Mouse (Mus musculus): ENCODE measurements around the gene Fbxo21. TPM values are rescaled to one million over a fixed set of nuclear protein-coding genes. Genes with fewer than 3 reads are reported as not detected.

Fbxo21 gene
- polyA plus RNA-seq, 1 experiment from 2014 or later = 133 TPM

DNA sequence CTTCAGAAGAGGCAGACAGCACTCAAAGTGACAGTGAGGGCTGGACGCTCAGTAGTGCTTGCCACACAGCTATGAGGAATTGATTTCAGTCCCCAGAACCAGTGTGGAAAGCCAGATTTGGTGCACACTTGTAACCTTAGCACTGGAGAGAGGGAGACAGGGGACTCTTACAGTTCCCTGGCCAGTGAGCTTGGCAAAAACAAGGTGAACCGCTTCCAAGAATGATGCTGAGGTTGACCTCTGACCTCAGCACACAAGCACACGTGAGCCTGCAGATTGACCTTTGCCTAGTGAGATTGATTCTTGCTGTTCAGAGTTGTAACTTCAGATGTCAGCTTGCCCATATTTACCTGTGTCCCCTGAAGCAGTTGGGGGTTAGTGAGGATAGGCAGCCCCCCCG, 9.8 kb downstream of the Fbxo21 start:
- H3K9me3 ChIP-seq (replicated peaks) = no peaks in the 10 kb centered on the region
- H3K4me3 ChIP-seq = no peak overlapping the region
- no peaks in the 10 kb centered on the region for H3K27me3 ChIP-seq
- H3K4me2 ChIP-seq (replicated peaks) = no peak overlapping the region
- no peak overlapping the region for H3K27ac ChIP-seq
- peaks cover 6% of the 10 kb centered on the region for H3K4me1 ChIP-seq
- H3K9ac ChIP-seq = no peak overlapping the region
- no peak for ATAC-seq (ENCODE audit: low FRiP score)
- whole genome bisulfite sequencing = 58% methylated on average over 4 of the region's 4 CpGs
- peaks cover 89% of the 10 kb centered on the region for H3K36me3 ChIP-seq

DNA sequence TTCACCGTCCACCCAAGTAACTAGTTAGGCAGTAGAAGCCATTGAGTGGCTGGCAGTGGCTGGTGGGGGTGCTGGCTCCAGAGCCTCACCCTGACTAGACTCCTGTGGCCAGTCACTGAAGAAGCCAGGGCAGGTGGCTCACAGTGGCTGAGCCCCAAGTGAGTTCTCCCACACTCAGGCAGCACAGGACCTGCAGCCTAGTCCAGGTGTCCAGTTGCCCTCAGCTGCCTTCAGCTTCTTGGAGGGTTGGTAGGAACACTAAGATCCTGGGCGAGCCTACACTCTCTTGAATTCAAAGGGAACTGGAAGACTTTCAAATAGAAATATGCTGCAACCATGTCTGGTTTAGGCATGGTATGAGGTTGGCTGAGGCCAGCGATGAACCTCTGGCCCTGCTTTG, 11.4 kb downstream of the Fbxo21 start:
- Histone ChIP-seq H3K4me1 (peaks cover 6% of the 10 kb centered on the region), H3K9me3 (replicated peaks) (no peaks in the 10 kb centered on the region), H3K27me3 (no peaks in the 10 kb centered on the region), H3K36me3 (peaks cover 89% of the 10 kb centered on the region), H3K4me2 (replicated peaks) (no peak overlapping the region), H3K9ac (no peak overlapping the region), H3K27ac (no peak overlapping the region), H3K4me3 (no peak overlapping the region)
- 96% methylated on average over 3 of the region's 3 CpGs for WGBS
- ATAC-seq (ENCODE audit: low FRiP score) = no peak

- Histone ChIP-seq H3K36me3 (peaks cover 89% of the 10 kb centered on the region), H3K9me3 (replicated peaks) (no peaks in the 10 kb centered on the region), H3K4me3 (no peak overlapping the region), H3K4me2 (replicated peaks) (no peak overlapping the region), H3K27ac (no peak overlapping the region), H3K27me3 (no peaks in the 10 kb centered on the region), H3K9ac (no peak overlapping the region), H3K4me1 (peaks cover 3% of the 10 kb centered on the region)
- ATAC-seq (ENCODE audit: low FRiP score) = no peak
- WGBS = 89% methylated on average over 9 of the region's 9 CpGs
These were observed 11.8 kb downstream of the Fbxo21 start for GRCm38 (mm10) chr5:117988367-117988766.

- ATAC-seq (ENCODE audit: low FRiP score) = no peak
These were observed 13.2 kb downstream of the Fbxo21 start for GRCm38 (mm10) chr5:117989773-117990172.

DNA sequence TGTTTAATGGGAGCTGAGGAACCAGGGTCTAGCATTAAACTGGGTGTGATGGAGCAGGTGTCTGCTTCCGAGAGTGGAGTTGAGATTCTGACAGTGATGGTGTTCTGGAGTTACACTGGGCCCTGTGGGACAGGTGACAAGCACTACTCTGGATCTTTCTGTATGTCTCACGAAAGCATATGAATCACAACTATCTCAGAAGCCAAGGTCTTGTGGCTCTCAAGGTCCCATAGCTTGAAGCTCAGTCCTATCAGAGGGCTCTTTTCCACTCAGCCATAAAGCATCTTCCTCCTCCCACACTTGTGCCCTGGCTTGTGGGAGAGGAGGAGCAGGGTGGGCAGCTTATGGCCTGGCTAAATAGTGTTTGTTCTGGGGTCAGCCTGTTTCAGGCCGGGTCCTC, 14.4 kb downstream of the Fbxo21 start:
- H3K4me1 ChIP-seq = no peaks in the 10 kb centered on the region
- H3K4me2 ChIP-seq (replicated peaks) = no peak overlapping the region
- H3K4me3 ChIP-seq = no peak overlapping the region
- peaks cover 99% of the 10 kb centered on the region for H3K36me3 ChIP-seq
- H3K27me3 ChIP-seq = no peaks in the 10 kb centered on the region
- H3K9me3 ChIP-seq (replicated peaks) = no peaks in the 10 kb centered on the region
- no peak for ATAC-seq (ENCODE audit: low FRiP score)
- H3K9ac ChIP-seq = no peak overlapping the region
- 90% methylated on average over 3 of the region's 3 CpGs for WGBS
- no peak overlapping the region for H3K27ac ChIP-seq

More at GRCm38 (mm10) chr5:117989773-117990172, 13.2 kb downstream of the Fbxo21 start:
- 92% methylated on average over 6 of the region's 6 CpGs for WGBS
- H3K27ac ChIP-seq = no peak overlapping the region
- H3K9ac ChIP-seq = no peak overlapping the region
- H3K27me3 ChIP-seq = no peaks in the 10 kb centered on the region
- H3K36me3 ChIP-seq = peaks cover 98% of the 10 kb centered on the region
- no peaks in the 10 kb centered on the region for H3K9me3 ChIP-seq (replicated peaks)
- no peak overlapping the region for H3K4me2 ChIP-seq (replicated peaks)
- H3K4me3 ChIP-seq = no peak overlapping the region
- no peaks in the 10 kb centered on the region for H3K4me1 ChIP-seq

GRCm38 (mm10) chr5:117993550-117993949, 17.0 kb downstream of the Fbxo21 start:
- 96% methylated on average over 6 of the region's 6 CpGs for WGBS
- no peaks in the 10 kb centered on the region; the same call in 1 of the 2 replicates for H3K4me1 ChIP-seq
- H3K9me3 ChIP-seq (replicated peaks) = no peaks in the 10 kb centered on the region
- no peaks in the 10 kb centered on the region for H3K27me3 ChIP-seq
- no peak overlapping the region for H3K4me2 ChIP-seq (replicated peaks)
- H3K4me3 ChIP-seq = no peak overlapping the region
- H3K36me3 ChIP-seq = peaks cover 97% of the 10 kb centered on the region
- H3K27ac ChIP-seq = no peak overlapping the region
- no peak overlapping the region for H3K9ac ChIP-seq
- ATAC-seq (ENCODE audit: low FRiP score) = no peak

- H3K27ac ChIP-seq = no peak overlapping the region
- 89% methylated on average over 8 of the region's 8 CpGs for WGBS
- H3K27me3 ChIP-seq = no peaks in the 10 kb centered on the region
- H3K36me3 ChIP-seq = peaks cover 96% of the 10 kb centered on the region
- no peaks in the 10 kb centered on the region for H3K9me3 ChIP-seq (replicated peaks)
- no peak overlapping the region for H3K4me2 ChIP-seq (replicated peaks)
- no peak overlapping the region for H3K4me3 ChIP-seq
- no peak overlapping the region for H3K9ac ChIP-seq
- H3K4me1 ChIP-seq = no peaks in the 10 kb centered on the region; the same call in 1 of the 2 replicates
- ATAC-seq (ENCODE audit: low FRiP score) = no peak
These were observed 18.9 kb downstream of the Fbxo21 start for GRCm38 (mm10) chr5:117995372-117995901.

- Histone ChIP-seq H3K4me2 (replicated peaks) (no peak overlapping the region), H3K9ac (no peak overlapping the region), H3K9me3 (replicated peaks) (no peaks in the 10 kb centered on the region), H3K4me3 (no peak overlapping the region), H3K36me3 (peaks cover 96% of the 10 kb centered on the region), H3K4me1 (no peaks in the 10 kb centered on the region; the same call in 1 of the 2 replicates), H3K27ac (no peak overlapping the region), H3K27me3 (no peaks in the 10 kb centered on the region)
- no peak for ATAC-seq (ENCODE audit: low FRiP score)
- WGBS = 87% methylated on average over 6 of the region's 6 CpGs
These were observed 19.4 kb downstream of the Fbxo21 start for GRCm38 (mm10) chr5:117995911-117996310.

GRCm38 (mm10) chr5:117996581-117996980, 20.1 kb downstream of the Fbxo21 start:
- no peak for ATAC-seq (ENCODE audit: low FRiP score)
- Histone ChIP-seq H3K4me2 (replicated peaks) (no peak overlapping the region), H3K4me3 (no peak overlapping the region), H3K36me3 (peaks cover 94% of the 10 kb centered on the region), H3K27ac (no peak overlapping the region), H3K27me3 (no peaks in the 10 kb centered on the region), H3K9me3 (replicated peaks) (no peaks in the 10 kb centered on the region), H3K4me1 (no peaks in the 10 kb centered on the region; the same call in 1 of the 2 replicates), H3K9ac (no peak overlapping the region)
- 86% methylated on average over 6 of the region's 6 CpGs for WGBS

DNA sequence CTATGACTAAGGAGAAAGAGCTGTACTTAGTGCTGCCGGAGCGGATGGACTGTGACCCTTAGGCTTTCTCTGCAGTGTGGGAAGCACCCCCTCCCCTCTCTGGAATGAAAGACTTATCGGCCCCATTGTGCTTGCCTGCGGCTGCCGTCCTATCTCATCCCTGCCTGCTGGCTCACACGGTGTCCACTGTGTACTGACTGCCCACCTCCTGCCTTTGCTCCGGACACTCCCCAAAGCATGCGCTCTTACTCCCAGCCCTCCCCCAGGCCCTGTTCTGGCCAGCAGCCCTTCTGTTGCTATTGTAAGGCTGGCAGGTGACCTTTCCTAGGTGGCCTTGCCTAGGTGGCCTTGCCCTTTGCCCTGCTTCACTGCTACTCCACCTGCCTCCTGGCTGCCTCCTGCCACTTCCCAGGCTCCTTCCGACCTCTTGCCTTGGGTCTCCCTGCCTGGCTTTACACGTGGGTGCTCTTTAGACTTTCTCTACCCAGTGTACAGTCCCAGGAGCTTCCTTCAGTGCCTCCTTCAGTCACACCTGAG, 21.0 kb downstream of the Fbxo21 start:
- ATAC-seq (ENCODE audit: low FRiP score) = no peak
- Histone ChIP-seq H3K27me3 (no peaks in the 10 kb centered on the region), H3K9ac (no peak overlapping the region), H3K9me3 (replicated peaks) (no peaks in the 10 kb centered on the region), H3K4me1 (no peaks in the 10 kb centered on the region; the same call in 1 of the 2 replicates), H3K4me2 (replicated peaks) (no peak overlapping the region), H3K36me3 (peaks cover 92% of the 10 kb centered on the region), H3K4me3 (no peak overlapping the region), H3K27ac (no peak overlapping the region)
- 57% methylated on average over 10 of the region's 10 CpGs for WGBS

- H3K4me3 ChIP-seq = no peak overlapping the region
- H3K9me3 ChIP-seq (replicated peaks) = no peaks in the 10 kb centered on the region
- no peak overlapping the region for H3K27ac ChIP-seq
- no peak overlapping the region for H3K9ac ChIP-seq
- H3K4me1 ChIP-seq = no peaks in the 10 kb centered on the region; the same call in 1 of the 2 replicates
- H3K27me3 ChIP-seq = no peaks in the 10 kb centered on the region
- H3K36me3 ChIP-seq = peaks cover 92% of the 10 kb centered on the region
- H3K4me2 ChIP-seq (replicated peaks) = no peak overlapping the region
- no peak for ATAC-seq (ENCODE audit: low FRiP score)
- WGBS = 70% methylated on average over 7 of the region's 7 CpGs
These were observed 22.5 kb downstream of the Fbxo21 start for GRCm38 (mm10) chr5:117999061-117999460.

GRCm38 (mm10) chr5:117999584-117999983, 23.1 kb downstream of the Fbxo21 start:
- H3K27ac ChIP-seq = no peak overlapping the region
- 75% methylated on average over 11 of the region's 11 CpGs for WGBS
- no peaks in the 10 kb centered on the region; the same call in 1 of the 2 replicates for H3K4me1 ChIP-seq
- H3K36me3 ChIP-seq = peaks cover 91% of the 10 kb centered on the region
- no peak overlapping the region for H3K9ac ChIP-seq
- H3K9me3 ChIP-seq (replicated peaks) = no peaks in the 10 kb centered on the region
- H3K27me3 ChIP-seq = no peaks in the 10 kb centered on the region
- no peak overlapping the region for H3K4me2 ChIP-seq (replicated peaks)
- ATAC-seq (ENCODE audit: low FRiP score) = no peak
- H3K4me3 ChIP-seq = no peak overlapping the region

GRCm38 (mm10) chr5:118002059-118002458, 25.5 kb downstream of the Fbxo21 start:
- Histone ChIP-seq H3K27ac (no peak overlapping the region), H3K36me3 (peaks cover 92% of the 10 kb centered on the region), H3K9ac (no peak overlapping the region), H3K27me3 (no peaks in the 10 kb centered on the region), H3K4me2 (replicated peaks) (no peak overlapping the region), H3K4me1 (no peaks in the 10 kb centered on the region; the same call in 1 of the 2 replicates), H3K9me3 (replicated peaks) (no peaks in the 10 kb centered on the region), H3K4me3 (no peak overlapping the region)
- WGBS = 36% methylated on average over 9 of the region's 9 CpGs
- ATAC-seq (ENCODE audit: low FRiP score) = peak; percentile 62
